Mouse (Mus musculus): ENCODE data around the gene Gja10. TPM values are rescaled to one million over a fixed set of nuclear protein-coding genes. Genes with fewer than 3 reads are reported as not detected.

Gja10 gene
- total and polyA plus RNA-seq, 3 experiments, result 0.13 TPM; not detected in 2

DNA sequence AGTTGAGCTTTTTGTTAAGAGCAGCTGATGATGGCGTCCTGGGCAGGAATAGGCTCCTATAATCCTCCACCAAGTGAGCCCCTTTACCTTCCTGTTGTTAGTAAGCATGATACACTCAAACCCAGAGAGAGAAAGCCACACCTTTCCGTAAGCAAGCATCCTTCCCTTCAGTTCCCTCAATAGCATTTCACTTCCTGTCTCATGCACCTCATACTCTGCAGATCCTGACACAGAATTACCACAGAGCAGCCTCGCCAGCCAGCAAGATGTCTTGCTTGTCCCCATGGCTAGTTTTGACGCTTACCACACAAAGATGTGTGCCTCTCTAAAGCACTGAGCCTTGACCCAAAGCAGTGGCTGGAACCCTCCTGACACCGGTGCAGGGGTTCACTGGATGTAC, 15.0 kb downstream of the Gja10 start:
- Histone ChIP-seq H3K36me3 (replicated peaks in 1 of 2; ENCODE audit: control insufficient read depth in 1 of 2, insufficient read depth in 1 of 2, low read length in 1 of 2) (no peaks in the 10 kb centered on the region), H3K4me2 (ENCODE audit: insufficient read depth, low read depth, poor library complexity, severe bottlenecking) (peak overlapping the region; percentile 62), H3K9me3 (replicated peaks; ENCODE audit: low read length) (no peaks in the 10 kb centered on the region), H3K27ac (ENCODE audit: insufficient read depth, low read depth) (no peak overlapping the region), H3K27me3 (replicated peaks) (no peaks in the 10 kb centered on the region), H3K9ac (ENCODE audit: insufficient read depth, low read depth) (no peak overlapping the region), H3K4me1 (ENCODE audit: control insufficient read depth in 1 of 2, insufficient read depth in 2 of 2) (peaks cover 8 to 17% of the 10 kb centered on the region in 2 experiments), H3K79me2 (replicated peaks; ENCODE audit: control insufficient read depth, extremely low read depth, insufficient read depth, poor library complexity, severe bottlenecking) (no peaks in the 10 kb centered on the region), H3K4me3 (replicated peaks in 1 of 3; ENCODE audit: low read depth in 2 of 3, low read length in 2 of 3, poor library complexity in 1 of 3) (peak overlapping the region in 1 of 3 experiments; percentile 5)
- in situ Hi-C loops (cut with MboI; ENCODE audit: low pct_ligation_motif_present, low pct_unique_long_range_greater_than_20kb, low sequenced_read_pairs), result loop anchor here (10.0 kb wide), 1 partner anchor 527 kb away; no protein-coding TSS in a partner anchor
- TF ChIP-seq ZKSCAN1 (IDR thresholded peaks at IDR 0.05; ENCODE audit: borderline replicate concordance, low read depth, low read length) (no peak), TBP (conservative IDR thresholded peaks at IDR 0.05; ENCODE audit: low read depth, low read length) (no peak), RCOR1 (conservative IDR thresholded peaks at IDR 0.05; ENCODE audit: low read depth, low read length) (no peak), E2F4 (IDR thresholded peaks at IDR 0.05; ENCODE audit: insufficient replicate concordance, low read depth, low read length) (no peak), BHLHE40 (IDR thresholded peaks at IDR 0.05; ENCODE audit: low read depth, low read length) (peak; percentile 16; the same call in 1 of the 2 replicates), KAT2A (IDR thresholded peaks at IDR 0.05; ENCODE audit: insufficient replicate concordance, low read length) (no peak)
- dilution Hi-C loops (cut with MboI; ENCODE audit: extremely low pct_ligation_motif_present, extremely low pct_unique_long_range_greater_than_20kb, low sequenced_read_pairs), result no loop called here
- peak; percentile 39 for DNase-seq (ENCODE audit: extremely low read depth)

DNA sequence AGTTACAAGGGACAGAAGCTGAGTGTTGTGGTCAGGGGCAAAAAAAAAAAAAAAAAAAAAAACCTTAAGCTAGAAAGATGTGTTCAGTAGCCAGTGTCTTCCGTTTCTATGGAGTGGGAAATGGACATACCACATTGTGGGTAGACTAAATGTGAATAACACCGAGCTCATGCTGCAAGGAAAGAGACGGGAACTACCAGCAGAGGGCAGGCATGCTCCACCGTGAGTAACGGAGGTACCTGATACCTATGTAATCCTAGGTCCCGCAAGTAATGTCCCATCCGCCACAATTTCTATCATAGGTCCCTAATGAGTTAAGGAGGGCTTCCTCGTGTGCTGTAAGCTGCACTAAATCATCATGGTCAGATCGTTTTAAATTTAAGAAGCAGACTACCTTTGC, 16.0 kb downstream of the Gja10 start:
- dilution Hi-C loops (cut with MboI; ENCODE audit: extremely low pct_ligation_motif_present, extremely low pct_unique_long_range_greater_than_20kb, low sequenced_read_pairs), result no loop called here
- peak overlapping the region in 2 of 3 experiments; percentile 9 to 24 for H3K4me3 ChIP-seq (replicated peaks in 1 of 3; ENCODE audit: low read depth in 2 of 3, low read length in 2 of 3, poor library complexity in 1 of 3)

GRCm38 (mm10) chr4:32584181-32584580, 18.4 kb downstream of the Gja10 start:
- Histone ChIP-seq H3K4me2 (ENCODE audit: insufficient read depth, low read depth, poor library complexity, severe bottlenecking) (no peak overlapping the region), H3K79me2 (replicated peaks; ENCODE audit: control insufficient read depth, extremely low read depth, insufficient read depth, poor library complexity, severe bottlenecking) (no peaks in the 10 kb centered on the region), H3K27me3 (replicated peaks) (no peaks in the 10 kb centered on the region), H3K9me3 (replicated peaks; ENCODE audit: low read length) (no peaks in the 10 kb centered on the region), H3K27ac (ENCODE audit: insufficient read depth, low read depth) (no peak overlapping the region), H3K4me1 (ENCODE audit: control insufficient read depth in 1 of 2, insufficient read depth in 2 of 2) (peaks cover 11 to 24% of the 10 kb centered on the region in 2 experiments), H3K4me3 (replicated peaks in 1 of 3; ENCODE audit: low read depth in 2 of 3, low read length in 2 of 3, poor library complexity in 1 of 3) (no peak overlapping the region), H3K9ac (ENCODE audit: insufficient read depth, low read depth) (no peak overlapping the region), H3K36me3 (replicated peaks in 1 of 2; ENCODE audit: control insufficient read depth in 1 of 2, insufficient read depth in 1 of 2, low read length in 1 of 2) (no peaks in the 10 kb centered on the region)
- DNase-seq (ENCODE audit: extremely low read depth), result no peak
- in situ Hi-C loops (cut with MboI; ENCODE audit: low pct_ligation_motif_present, low pct_unique_long_range_greater_than_20kb, low sequenced_read_pairs), result loop anchor here (10.0 kb wide), 1 partner anchor 531 kb away; no protein-coding TSS in a partner anchor
- dilution Hi-C loops (cut with MboI; ENCODE audit: extremely low pct_ligation_motif_present, extremely low pct_unique_long_range_greater_than_20kb, low sequenced_read_pairs), result no loop called here
- TF ChIP-seq ZKSCAN1 (IDR thresholded peaks at IDR 0.05; ENCODE audit: borderline replicate concordance, low read depth, low read length) (no peak), CHD2 (IDR thresholded peaks at IDR 0.05; ENCODE audit: low read length) (no peak), CTCF (conservative IDR thresholded peaks at IDR 0.05 in 1 of 2, IDR thresholded peaks at IDR 0.05 in 1 of 2; ENCODE audit: low read depth in 2 of 2, low read length in 2 of 2) (no peak), MAZ (IDR thresholded peaks at IDR 0.05; ENCODE audit: low read depth, low read length) (no peak), MAX (IDR thresholded peaks at IDR 0.05; ENCODE audit: low read length) (no peak), MXI1 (IDR thresholded peaks at IDR 0.05; ENCODE audit: low read depth, low read length) (no peak), SIN3A (IDR thresholded peaks at IDR 0.05; ENCODE audit: low read length) (no peak), MEF2A (IDR thresholded peaks at IDR 0.05; ENCODE audit: borderline replicate concordance, low read depth, low read length) (no peak), ZMIZ1 (IDR thresholded peaks at IDR 0.05; ENCODE audit: low read depth, low read length) (no peak), EP300 (IDR thresholded peaks at IDR 0.05; ENCODE audit: low read length) (no peak), ZC3H11A (IDR thresholded peaks at IDR 0.05; ENCODE audit: low read depth, low read length) (no peak), JUND (conservative IDR thresholded peaks at IDR 0.05; ENCODE audit: low read depth, low read length) (no peak), MYC (IDR thresholded peaks at IDR 0.05; ENCODE audit: low read depth, low read length) (no peak), ELF1 (IDR thresholded peaks at IDR 0.05; ENCODE audit: low read depth, low read length) (no peak), E2F4 (IDR thresholded peaks at IDR 0.05; ENCODE audit: insufficient replicate concordance, low read depth, low read length) (no peak), IRF4 (IDR thresholded peaks at IDR 0.05; ENCODE audit: low read depth, low read length) (no peak)

More for the DNA sequence above, 16.0 kb downstream of the Gja10 start:
- Histone ChIP-seq H3K36me3 (replicated peaks in 1 of 2; ENCODE audit: control insufficient read depth in 1 of 2, insufficient read depth in 1 of 2, low read length in 1 of 2) (no peaks in the 10 kb centered on the region), H3K4me2 (ENCODE audit: insufficient read depth, low read depth, poor library complexity, severe bottlenecking) (peak overlapping the region; percentile 51), H3K27ac (ENCODE audit: insufficient read depth, low read depth) (no peak overlapping the region), H3K4me1 (ENCODE audit: control insufficient read depth in 1 of 2, insufficient read depth in 2 of 2) (peaks cover 8 to 17% of the 10 kb centered on the region in 2 experiments), H3K9me3 (replicated peaks; ENCODE audit: low read length) (no peaks in the 10 kb centered on the region), H3K9ac (ENCODE audit: insufficient read depth, low read depth) (peak overlapping the region; percentile 3; the same call in 1 of the 2 replicates), H3K79me2 (replicated peaks; ENCODE audit: control insufficient read depth, extremely low read depth, insufficient read depth, poor library complexity, severe bottlenecking) (no peaks in the 10 kb centered on the region), H3K27me3 (replicated peaks) (no peaks in the 10 kb centered on the region)
- TF ChIP-seq JUND (conservative IDR thresholded peaks at IDR 0.05; ENCODE audit: low read depth, low read length) (no peak), TCF12 (IDR thresholded peaks at IDR 0.05; ENCODE audit: low read depth, low read length) (no peak), USF2 (conservative IDR thresholded peaks at IDR 0.05; ENCODE audit: low read depth, low read length) (no peak), HCFC1 (IDR thresholded peaks at IDR 0.05; ENCODE audit: low read depth, low read length) (0 out of 2 replicates have a peak, but pooled peaks have one; percentile 11), ZC3H11A (IDR thresholded peaks at IDR 0.05; ENCODE audit: low read depth, low read length) (peak; percentile 34), SIN3A (IDR thresholded peaks at IDR 0.05; ENCODE audit: low read length) (no peak), SMC3 (IDR thresholded peaks at IDR 0.05; ENCODE audit: low read depth, low read length) (peak; percentile 79), MEF2A (IDR thresholded peaks at IDR 0.05; ENCODE audit: borderline replicate concordance, low read depth, low read length) (no peak; the same call in 1 of the 2 replicates), E2F4 (IDR thresholded peaks at IDR 0.05; ENCODE audit: insufficient replicate concordance, low read depth, low read length) (no peak), ZNF384 (IDR thresholded peaks at IDR 0.05; ENCODE audit: low read depth, low read length) (no peak), UBTF (IDR thresholded peaks at IDR 0.05; ENCODE audit: low read depth, low read length) (no peak), CTCF (conservative IDR thresholded peaks at IDR 0.05 in 1 of 2, IDR thresholded peaks at IDR 0.05 in 1 of 2; ENCODE audit: low read depth in 2 of 2, low read length in 2 of 2) (peak; percentile 89 to 91), ELF1 (IDR thresholded peaks at IDR 0.05; ENCODE audit: low read depth, low read length) (no peak), IRF4 (IDR thresholded peaks at IDR 0.05; ENCODE audit: low read depth, low read length) (peak; percentile 60; the same call in 1 of the 2 replicates), RAD21 (IDR thresholded peaks at IDR 0.05; ENCODE audit: low read depth, low read length) (peak; percentile 93)
- in situ Hi-C loops (cut with MboI; ENCODE audit: low pct_ligation_motif_present, low pct_unique_long_range_greater_than_20kb, low sequenced_read_pairs), result loop anchor here (10.0 kb wide), 1 partner anchor 528 kb away; no protein-coding TSS in a partner anchor
- DNase-seq (ENCODE audit: extremely low read depth), result peak; percentile 82
